Mouse (Mus musculus) retina, postnatal 7 days (tissue): ENCODE measurements around the gene Bin2.
"Not testable (repeated sequence)": the region's sequence is repeated elsewhere in the genome, so short reads cannot be mapped to it uniquely, and the experiment has no call there.

ENCODE experiments used
- DNase-seq: peaks from one replicate; pipeline ENCODE4 v3.0.0-alpha.2; 2012; ENCODE audit warnings: low read depth, low spot score

The Bin2 gene

DNA sequence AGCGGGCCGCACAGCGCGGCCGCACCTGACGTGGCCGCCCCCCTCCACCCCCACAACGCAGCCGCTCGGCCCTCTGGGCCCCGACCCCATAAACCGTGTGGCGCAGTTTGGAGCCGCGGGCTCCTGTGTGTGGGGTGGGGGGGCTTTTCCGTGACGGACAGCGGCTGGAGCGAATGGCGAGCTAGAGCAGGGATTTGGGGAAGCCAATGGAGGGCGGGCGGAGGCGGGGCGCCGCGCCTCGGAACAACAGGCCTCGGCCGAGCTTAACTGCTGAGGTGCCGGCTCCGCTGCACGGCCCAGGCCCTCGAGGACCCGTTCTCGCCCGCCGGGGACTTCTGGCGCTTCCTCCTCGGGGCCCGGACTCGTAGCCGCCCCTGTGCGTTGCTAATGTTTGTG lies 53.5 kb downstream of the Bin2 start:
- peak; percentile 84 for DNase-seq

DNA sequence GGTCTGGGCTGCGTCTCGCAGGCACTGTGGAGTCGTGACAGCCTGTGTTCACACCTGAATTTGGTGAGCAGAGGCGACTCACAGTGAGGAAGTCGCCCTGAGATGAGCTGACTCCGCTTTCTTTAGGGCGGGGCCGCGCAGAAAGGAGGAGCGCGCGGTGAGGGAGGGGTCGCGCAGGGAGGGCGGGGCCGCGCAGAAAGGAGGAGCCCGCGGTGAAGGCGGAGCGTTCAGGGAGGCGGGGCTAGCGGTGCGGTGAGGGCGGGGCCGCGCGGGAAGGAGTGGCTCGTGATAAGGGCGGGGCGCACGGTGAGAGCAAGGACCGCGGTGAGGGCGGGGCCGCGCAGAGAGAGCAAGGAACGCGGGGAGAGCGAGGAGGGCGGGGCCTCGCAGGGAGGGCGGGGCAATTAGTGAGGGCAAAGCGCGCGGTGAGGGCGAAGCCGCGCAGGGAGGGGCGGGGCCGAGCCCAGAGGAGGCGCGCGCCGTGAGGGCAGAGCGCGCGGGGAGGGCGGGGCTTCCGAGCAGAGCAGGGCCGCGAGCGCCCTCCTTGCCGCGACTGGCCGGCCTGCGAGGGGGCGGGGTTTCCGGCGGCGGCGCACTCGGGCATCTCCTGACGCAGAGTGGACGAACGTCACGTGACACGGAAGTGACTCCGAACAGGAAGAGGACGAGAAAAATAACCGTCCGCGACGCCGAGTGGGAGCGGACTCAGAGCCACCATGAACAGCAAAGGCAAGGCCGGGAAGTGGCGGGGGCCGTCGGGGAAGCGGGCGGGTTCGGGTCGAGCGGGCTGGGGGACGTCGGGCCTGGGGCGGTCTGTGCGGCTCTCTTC lies 54.1 kb downstream of the Bin2 start, which contains the start of gene Dazap2:
Dazap2 (plus strand) TSS at position 354 of the 829 bp plus-strand sequence.
- peak; percentile 98 for DNase-seq

GRCm38 (mm10) chr15:100614218-100614995 lies 54.9 kb downstream of the Bin2 start:
- DNase-seq = peak; percentile 9

- peak; percentile 53 for DNase-seq
Measured at GRCm38 (mm10) chr15:100613584-100613983, 55.8 kb downstream of the Bin2 start.

GRCm38 (mm10) chr15:100612432-100612831 lies 56.9 kb downstream of the Bin2 start:
- no peak for DNase-seq

DNA sequence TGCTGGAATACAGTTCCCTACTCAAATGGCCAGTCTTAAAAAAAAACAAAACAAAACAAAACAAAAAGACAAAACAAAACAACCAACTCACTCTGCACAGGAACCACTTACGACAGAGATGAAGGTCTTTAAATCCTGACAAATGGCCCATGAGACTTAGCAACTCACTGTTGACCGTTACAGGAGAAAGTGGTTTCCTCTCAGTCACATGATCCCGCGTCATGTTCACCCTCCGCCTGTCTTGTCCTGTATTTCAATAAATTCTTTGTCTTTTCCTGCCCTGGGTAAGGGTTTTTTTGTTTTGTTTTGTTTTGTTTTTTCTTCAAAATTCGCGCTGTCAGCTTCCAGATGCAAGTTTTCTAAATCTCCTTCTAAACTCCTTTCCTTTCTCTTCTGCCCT lies 57.4 kb downstream of the Bin2 start:
- DNase-seq = no peak

DNA sequence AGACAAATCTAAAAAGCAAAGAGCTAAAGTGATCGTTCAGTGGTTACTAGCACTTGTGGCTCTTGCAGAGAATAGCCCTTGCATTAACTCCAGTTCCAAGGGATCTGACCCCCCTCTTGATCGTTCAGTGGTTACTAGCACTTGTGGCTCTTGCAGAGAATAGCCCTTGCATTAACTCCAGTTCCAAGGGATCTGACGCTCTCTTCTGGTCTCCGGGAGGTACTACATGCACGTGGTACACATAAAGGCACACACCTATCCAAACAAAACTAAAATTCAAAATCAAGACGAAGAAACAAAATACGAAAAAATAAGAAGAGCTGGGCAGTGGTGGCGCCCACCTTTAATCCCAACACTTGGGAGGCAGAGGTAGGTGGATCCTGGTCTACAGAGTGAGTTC lies 62.7 kb downstream of the Bin2 start:
- DNase-seq = not testable (repeated sequence)

- no peak for DNase-seq
Measured at GRCm38 (mm10) chr15:100601669-100602068, 67.7 kb downstream of the Bin2 start.

- DNase-seq = no peak
Measured at GRCm38 (mm10) chr15:100600696-100601272, 68.6 kb downstream of the Bin2 start.

- peak; percentile 81 for DNase-seq
Measured at GRCm38 (mm10) chr15:100600047-100600695, 69.2 kb downstream of the Bin2 start.

- peak; percentile 19 for DNase-seq
Measured at GRCm38 (mm10) chr15:100599276-100600046, 69.9 kb downstream of the Bin2 start, which contains the start of gene Pou6f1. Gene Pou6f1 (minus strand): TSS chr15:100599984.

- peak; percentile 8 for DNase-seq
Measured at GRCm38 (mm10) chr15:100598883-100599275, 70.5 kb downstream of the Bin2 start.

- no peak for DNase-seq
Measured at GRCm38 (mm10) chr15:100598287-100598882, 71.0 kb downstream of the Bin2 start.

DNA sequence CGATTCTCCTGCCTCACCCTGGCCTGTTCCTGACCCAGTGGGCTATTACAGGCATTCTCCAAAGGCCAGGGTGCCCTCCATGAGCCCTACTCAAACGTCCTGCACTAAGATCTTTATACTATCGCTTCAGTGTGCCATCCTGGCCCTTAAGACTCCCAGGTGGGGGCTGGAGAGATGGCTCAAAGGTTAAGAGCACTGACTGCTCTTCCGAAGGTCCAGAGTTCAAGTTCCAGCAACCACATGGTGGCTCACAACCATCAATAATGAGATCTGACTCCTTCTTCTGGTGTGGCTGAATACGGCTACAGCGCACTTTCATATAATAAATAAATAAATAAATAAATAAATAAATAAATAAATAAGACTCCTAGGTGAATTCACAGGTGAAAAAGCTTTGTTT lies 76.5 kb downstream of the Bin2 start:
- no peak for DNase-seq
